Mouse (Mus musculus) heart, adult 9 months (tissue): ENCODE data around the gene Lrfn3.

Experiments used
- DNase-seq, 2 experiments: peaks; one replicate each; pipeline ENCODE4 v3.0.0; 2022; ENCODE audit warnings: low spot score in 2 of 2

Gene Lrfn3

DNA sequence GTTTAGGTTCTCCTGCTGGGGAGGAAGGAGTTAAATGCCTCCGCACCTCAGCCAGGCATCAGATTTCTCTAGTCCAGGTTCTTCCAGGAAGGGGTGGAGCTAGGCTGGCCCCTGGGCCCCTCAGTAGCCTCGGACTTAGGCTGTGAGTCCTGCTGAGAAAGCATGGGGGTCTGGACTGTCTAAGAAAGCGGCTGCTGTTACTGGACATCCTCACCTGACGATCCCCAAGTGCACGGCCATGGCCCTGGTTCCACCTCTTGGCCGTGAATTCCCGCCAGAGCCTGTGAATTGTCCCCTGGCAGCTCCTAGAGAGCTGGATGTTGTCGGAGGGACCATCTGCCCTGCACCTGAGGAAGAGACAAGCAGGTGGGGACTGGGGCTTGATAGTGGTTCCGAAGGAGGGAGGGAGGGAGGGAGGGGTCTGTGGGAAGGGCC is 47.8 kb downstream of the Lrfn3 start, which contains the start of gene Syne4:
Syne4 (plus strand) TSS at position 87 of the 435 bp plus-strand sequence.
- no peak for DNase-seq

GRCm38 (mm10) chr7:30313666-30314320 is 48.8 kb downstream of the Lrfn3 start:
- DNase-seq: no peak

- no peak for DNase-seq
These were observed 52.4 kb downstream of the Lrfn3 start for GRCm38 (mm10) chr7:30310136-30310535.

DNA sequence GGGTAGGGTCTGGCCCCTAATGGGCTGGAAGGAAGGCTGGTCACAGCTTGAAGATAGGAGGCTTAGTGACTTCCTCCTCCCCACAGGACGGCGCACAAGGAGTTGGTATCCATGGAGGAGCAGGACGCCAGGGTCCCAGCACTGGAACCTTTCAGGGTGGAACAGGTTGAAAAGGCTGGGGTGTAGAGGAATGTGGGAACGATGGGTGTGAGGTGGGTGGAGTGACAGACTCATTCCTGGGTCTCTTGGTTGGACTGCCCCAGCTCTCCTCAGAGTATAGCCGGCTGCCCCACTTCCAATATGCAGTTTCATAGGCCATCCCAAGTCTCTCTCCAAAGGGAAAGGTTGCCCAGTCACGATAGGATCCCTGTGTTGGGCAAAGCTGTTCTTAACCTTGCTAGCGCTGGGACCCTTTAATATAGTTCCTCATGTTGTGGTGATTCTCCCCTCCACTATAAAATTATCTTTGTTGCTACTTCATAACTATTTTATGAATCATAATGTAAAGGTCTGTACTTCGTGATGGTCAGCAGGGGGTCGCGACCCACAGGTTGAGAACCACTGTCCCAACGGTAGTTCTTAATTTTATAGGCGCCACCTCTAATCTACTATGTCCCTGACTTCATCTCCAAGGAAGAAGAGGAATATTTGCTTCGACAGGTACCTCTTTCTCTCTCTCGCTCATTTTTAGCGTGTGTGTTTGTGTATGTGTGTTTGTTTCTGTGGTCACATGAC is 53.0 kb downstream of the Lrfn3 start:
- DNase-seq: no peak

DNA sequence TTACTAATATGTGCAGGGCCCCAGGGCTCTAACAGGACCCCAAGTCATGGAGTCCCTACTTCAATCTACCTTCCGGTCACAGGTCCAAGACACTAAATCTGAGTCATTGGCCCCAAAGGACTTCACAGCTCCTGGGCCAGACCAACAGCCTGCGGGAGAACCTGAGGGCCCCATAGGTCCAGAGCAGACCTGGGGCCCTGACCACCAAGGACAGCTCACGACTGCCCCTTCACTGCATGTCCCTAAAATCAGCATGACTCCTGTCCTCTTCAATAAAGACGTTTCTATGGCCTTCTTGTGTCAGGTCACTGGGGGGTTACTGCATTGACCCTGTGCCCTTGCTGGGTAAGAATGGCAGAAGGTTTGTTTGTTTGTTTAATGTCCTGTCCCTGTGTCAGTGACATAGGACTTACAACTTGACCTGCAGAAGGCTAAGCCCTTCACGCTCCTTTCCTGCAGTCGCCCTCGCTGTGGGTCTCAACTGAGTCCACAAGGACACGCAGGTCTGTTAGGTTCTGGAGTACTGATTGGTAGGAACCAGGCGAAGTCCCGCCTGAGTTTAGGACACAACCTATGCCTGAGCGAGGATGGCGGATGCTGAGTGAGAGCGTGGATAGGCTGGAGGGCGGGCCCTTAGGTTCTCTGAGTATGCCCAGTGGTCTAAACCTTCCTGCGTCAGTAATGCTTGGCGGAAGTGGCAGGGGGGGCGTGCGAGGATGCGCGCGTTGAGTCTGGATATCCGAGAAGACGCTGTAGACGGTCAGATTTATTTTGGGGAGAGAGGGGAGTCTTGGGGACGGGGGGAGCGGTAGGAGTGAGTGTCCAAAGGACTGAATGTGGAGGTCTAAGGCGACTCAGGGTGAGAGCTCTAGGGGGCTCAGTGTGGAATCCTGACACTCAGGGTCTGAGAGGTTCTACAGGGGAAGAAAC is 54.2 kb downstream of the Lrfn3 start, which contains the start of gene Alkbh6:
Alkbh6 (plus strand) TSS at position 642 of the 930 bp plus-strand sequence.
- peak; percentile 96 to 97 for DNase-seq

DNA sequence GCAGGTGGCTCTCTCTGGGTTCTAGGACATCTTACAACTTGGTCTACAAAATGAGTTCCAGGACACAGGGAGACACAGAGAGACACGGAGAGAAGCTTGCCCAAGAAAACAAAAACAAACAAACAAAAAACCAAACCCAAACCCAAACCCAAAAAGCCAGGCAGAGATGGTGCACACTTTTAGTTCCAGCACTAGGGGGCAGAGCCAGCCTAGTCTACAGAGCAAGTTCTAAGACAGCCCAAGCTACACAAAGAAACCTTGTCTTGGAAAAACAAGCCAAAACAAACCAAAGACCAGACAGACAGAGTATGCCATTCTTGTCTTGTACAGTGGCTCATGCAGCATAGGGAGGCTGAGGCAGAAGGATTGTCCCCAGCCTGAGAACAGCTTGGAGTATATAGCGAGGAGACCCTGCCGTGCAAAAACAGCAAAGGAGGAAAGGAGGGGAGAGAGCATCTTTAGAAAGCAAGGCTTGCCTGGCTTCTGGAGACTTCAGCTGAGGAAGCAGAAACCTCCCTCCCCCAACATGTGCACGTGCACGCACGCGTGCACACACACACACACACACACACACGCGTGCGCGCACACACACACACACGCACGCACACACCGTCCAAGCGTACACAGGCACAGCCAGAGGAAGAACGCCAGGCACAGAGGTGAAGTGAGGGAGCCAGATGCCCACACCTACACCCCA is 56.3 kb downstream of the Lrfn3 start:
- no peak for DNase-seq
